Mouse (Mus musculus): Measurements from ENCODE around the gene Fam185a.

DNA sequence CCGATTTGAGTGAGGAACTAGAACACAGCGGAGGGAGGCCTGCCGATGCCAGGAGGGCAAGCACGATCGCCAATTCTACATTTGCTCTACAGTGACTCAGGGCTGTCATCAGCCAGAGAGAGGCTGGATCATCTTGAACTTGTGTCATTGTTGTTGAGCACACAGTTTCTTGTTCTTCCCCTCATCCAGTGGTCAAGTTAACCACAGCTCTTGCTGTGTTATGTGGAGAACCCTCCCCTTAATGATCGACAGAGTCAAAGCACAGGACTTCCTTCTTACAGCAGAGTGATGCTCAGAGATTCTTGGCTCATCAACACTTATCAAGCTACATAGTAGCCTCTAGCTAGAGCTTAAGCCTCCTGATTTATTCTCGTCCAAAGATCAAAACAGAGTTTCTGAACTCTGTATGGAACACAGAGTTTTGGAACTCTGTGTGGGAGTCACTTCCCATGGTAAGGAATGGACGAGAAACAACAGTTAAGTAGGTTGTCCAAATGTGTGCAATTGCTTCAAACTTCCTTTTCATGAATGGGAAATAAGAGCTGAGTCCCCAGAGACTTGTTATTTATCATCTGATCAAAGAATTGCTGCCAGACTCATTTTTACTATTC is 104.5 kb downstream of the Fam185a start:
- TF ChIP-seq CTCF (IDR thresholded peaks at IDR 0.05; ENCODE audit: control insufficient read depth, insufficient read depth, insufficient read length): no peak
- TF ChIP-seq USF1 (IDR thresholded peaks at IDR 0.05; ENCODE audit: low read depth): no peak
- no peak for TF ChIP-seq MYOG (IDR thresholded peaks at IDR 0.05; ENCODE audit: control insufficient read depth, extremely low read depth, insufficient read length)
- TF ChIP-seq MYOD1 (IDR thresholded peaks at IDR 0.05; ENCODE audit: control insufficient read depth, insufficient read length, low read depth): peak; percentile 25
- no peak for TF ChIP-seq MAX (IDR thresholded peaks at IDR 0.05)
- no peak for TF ChIP-seq CEBPB (IDR thresholded peaks at IDR 0.05; ENCODE audit: low read depth)
- no peak for TF ChIP-seq FOSL1 (IDR thresholded peaks at IDR 0.05; ENCODE audit: insufficient read depth, low read length, poor library complexity, severe bottlenecking)
